Mouse (Mus musculus): ENCODE results near the gene 1810024B03Rik. TPM values are rescaled to one million over a fixed set of nuclear protein-coding genes. Genes with fewer than 3 reads are reported as not detected.
A peak's percentile ranks its signal among the peaks of the same experiment; 100 is the strongest.
"Not testable (repeated sequence)": the region's sequence is repeated elsewhere in the genome, so short reads cannot be mapped to it uniquely, and the experiment has no call there.

1810024B03Rik gene
- total RNA-seq (2022), result under 1 TPM in 3 of 4 experiments, not detected in 1; 0.28 to 0.38 (median 0.28) TPM

- peak; percentile 96 for DNase-seq (ENCODE audit: low spot score)
Measured at GRCm38 (mm10) chr2:127207547-127208451, at the start of gene 1810024B03Rik, which contains the start of gene Snrnp200. Gene 1810024B03Rik (minus strand): TSS chr2:127208280. Gene Snrnp200 (plus strand): TSS chr2:127208386.

- no peak for DNase-seq (ENCODE audit: low spot score)
Measured at GRCm38 (mm10) chr2:127255294-127255693, 47.2 kb upstream of the 1810024B03Rik start.

- DNase-seq (ENCODE audit: low spot score), result no peak
Measured at GRCm38 (mm10) chr2:127254604-127255134, 46.6 kb upstream of the 1810024B03Rik start.

GRCm38 (mm10) chr2:127252787-127253186 is 44.7 kb upstream of the 1810024B03Rik start:
- DNase-seq (ENCODE audit: low spot score), result no peak

- no peak for DNase-seq (ENCODE audit: low spot score)
Measured at GRCm38 (mm10) chr2:127251880-127252527, 43.9 kb upstream of the 1810024B03Rik start.

GRCm38 (mm10) chr2:127251457-127251856 is 43.4 kb upstream of the 1810024B03Rik start:
- DNase-seq (ENCODE audit: low spot score), result no peak

- DNase-seq (ENCODE audit: low spot score), result no peak
Measured at GRCm38 (mm10) chr2:127250291-127251008, 42.4 kb upstream of the 1810024B03Rik start.

- DNase-seq (ENCODE audit: low spot score), result no peak
Measured at GRCm38 (mm10) chr2:127248334-127249004, 40.4 kb upstream of the 1810024B03Rik start.

GRCm38 (mm10) chr2:127247592-127248333 is 39.7 kb upstream of the 1810024B03Rik start, which contains the start of the genes Ciao1 and Tmem127:
Gene Ciao1 (minus strand): TSS chr2:127247816.
Gene Tmem127 (plus strand): TSS chr2:127247908.
- peak; percentile 96 for DNase-seq (ENCODE audit: low spot score)

- DNase-seq (ENCODE audit: low spot score), result no peak
Measured at GRCm38 (mm10) chr2:127240065-127240464, 32.0 kb upstream of the 1810024B03Rik start.

- no peak for DNase-seq (ENCODE audit: low spot score)
Measured at GRCm38 (mm10) chr2:127237897-127238610, 30.0 kb upstream of the 1810024B03Rik start.

GRCm38 (mm10) chr2:127225261-127225660 is 17.2 kb upstream of the 1810024B03Rik start:
- no peak for DNase-seq (ENCODE audit: low spot score)

- DNase-seq (ENCODE audit: low spot score), result no peak
Measured at GRCm38 (mm10) chr2:127217746-127218145, 9.7 kb upstream of the 1810024B03Rik start.

- DNase-seq (ENCODE audit: low spot score), result no peak
Measured at GRCm38 (mm10) chr2:127210701-127211100, 2.6 kb upstream of the 1810024B03Rik start.

GRCm38 (mm10) chr2:127208452-127208769 is 331 bp upstream of the 1810024B03Rik start:
- DNase-seq (ENCODE audit: low spot score), result no peak

GRCm38 (mm10) chr2:127206916-127207315 is 1.2 kb downstream of the 1810024B03Rik start:
- no peak for DNase-seq (ENCODE audit: low spot score)

GRCm38 (mm10) chr2:127205936-127206335 is 2.1 kb downstream of the 1810024B03Rik start:
- DNase-seq (ENCODE audit: low spot score), result not testable (repeated sequence)

GRCm38 (mm10) chr2:127204932-127205331 is 3.1 kb downstream of the 1810024B03Rik start:
- peak; percentile 47 for DNase-seq (ENCODE audit: low spot score)

GRCm38 (mm10) chr2:127189574-127189973 is 18.5 kb downstream of the 1810024B03Rik start:
- no peak for DNase-seq (ENCODE audit: low spot score)
